Mouse (Mus musculus) G1E (cell line): Measurements from ENCODE around the gene Nup107. TPM values are rescaled to one million over a fixed set of nuclear protein-coding genes. Genes with fewer than 3 reads are reported as not detected.

ENCODE experiments used
- ATAC-seq: 2 replicates; pipeline ENCODE4 v1.8.0; 2016; ENCODE audit warnings: mild to moderate bottlenecking; ENCODE audit not compliant: insufficient number of reproducible peaks, poor library complexity, low FRiP score, severe bottlenecking; ENCODE audit errors: extremely low read depth
- DNase-seq: peaks from one replicate; pipeline ENCODE4 v3.0.0; 2012; ENCODE audit warnings: low spot score
- H3K27me3 ChIP-seq: 2 replicates; pipeline ENCODE4 v1.6.1; 2012; ENCODE audit warnings: mild to moderate bottlenecking, low read length, inconsistent platforms; ENCODE audit not compliant: insufficient read depth
- H3K36me3 ChIP-seq: replicated peaks from 2 replicates; pipeline ENCODE3; 2012; ENCODE audit warnings: mild to moderate bottlenecking, inconsistent platforms
- H3K4me1 ChIP-seq: 2 replicates; pipeline ENCODE4 v1.6.1; 2012; ENCODE audit warnings: low read depth, low read length, inconsistent platforms, mixed read lengths; ENCODE audit not compliant: insufficient read depth
- H3K4me3 ChIP-seq: 2 replicates; pipeline ENCODE4 v1.5.1; 2012; ENCODE audit warnings: low read depth, mild to moderate bottlenecking, inconsistent platforms, low read length, moderate library complexity, mixed read lengths
- H3K9me3 ChIP-seq: replicated peaks from 2 replicates; pipeline ENCODE4 v1.6.1; 2012; ENCODE audit warnings: inconsistent platforms
- CTCF ChIP-seq: IDR thresholded peaks from 2 replicates; pipeline ENCODE4 v1.5.1; 2012; ENCODE audit warnings: low read depth, low read length, inconsistent platforms, mixed read lengths
- GATA1 ChIP-seq: IDR thresholded peaks from 2 replicates; pipeline ENCODE4 v1.6.1; 2012; ENCODE audit warnings: borderline replicate concordance, low read length, inconsistent platforms, mixed read lengths
- GATA2 ChIP-seq: IDR thresholded peaks from 2 replicates; pipeline ENCODE4 v1.6.1; 2012; ENCODE audit warnings: low read depth, low read length, inconsistent platforms, borderline replicate concordance
- POLR2AphosphoS5 ChIP-seq: IDR thresholded peaks from 2 replicates; pipeline ENCODE4 v1.6.1; 2012; ENCODE audit warnings: low read depth, low read length, inconsistent platforms; ENCODE audit not compliant: insufficient replicate concordance
- TAL1 ChIP-seq: conservative IDR thresholded peaks from 2 replicates; pipeline ENCODE4 v1.6.1; 2012; ENCODE audit warnings: low read depth, low read length, inconsistent platforms, mixed read lengths
- polyA plus RNA-seq: library from polyadenylated mRNA; stranded (reverse); fragments of >175 nt; gene quantifications from 2 replicates; pipeline ENCODE4 v1.2.3, GENCODE M21; 2012
- total RNA-seq, 2 experiments: library from RNA; stranded (forward) in 1 of 2; stranded (reverse) in 1 of 2; fragments of 200-1000 nt in 1 of 2; fragments of >200 nt in 1 of 2; fragmentation: Nextera tagmentation in 1 of 2; gene quantifications; 2 replicates each; pipeline ENCODE4 v1.2.3; 2014 to 2017

Gene Nup107
- total and polyA plus RNA-seq, 3 experiments = 59.9 to 144 (median 130) TPM

DNA sequence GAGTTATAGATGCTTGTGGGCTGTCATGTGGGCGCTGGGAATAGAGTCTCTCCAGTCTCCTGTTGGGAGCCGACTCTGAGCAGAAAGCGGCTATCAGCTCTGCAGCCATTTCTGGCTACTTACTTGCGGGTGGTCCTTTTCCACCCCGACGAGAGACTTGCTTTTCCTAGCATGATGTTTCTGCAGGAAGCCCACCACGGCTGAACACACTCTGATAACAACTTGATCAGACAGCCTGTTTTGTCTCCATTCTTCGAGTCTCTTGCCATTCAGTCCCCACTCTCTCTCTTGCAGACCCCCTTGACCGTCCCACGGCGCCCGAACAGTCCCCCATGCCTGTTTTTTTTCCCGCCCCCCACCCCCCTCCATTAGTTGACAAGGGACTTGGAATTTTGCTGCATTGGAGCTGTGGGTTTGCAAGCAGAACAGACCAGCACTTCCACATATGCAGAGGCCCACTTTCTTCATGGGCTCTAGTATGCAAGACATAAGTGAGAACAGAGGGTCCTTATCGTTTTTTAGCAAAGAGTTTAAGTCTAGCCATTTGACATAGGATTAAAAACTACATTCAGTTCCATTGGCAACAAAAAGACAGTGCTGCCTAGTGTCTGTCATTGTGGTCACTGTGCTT lies 59.4 kb downstream of the Nup107 start:
- peaks cover 20% of the 10 kb centered on the region for H3K36me3 ChIP-seq
- peak overlapping the region; percentile 36; the same call in 1 of the 2 replicates for H3K4me3 ChIP-seq
- no peak for DNase-seq
- H3K27me3 ChIP-seq = peaks cover 12% of the 10 kb centered on the region
- peaks cover 63% of the 10 kb centered on the region for H3K4me1 ChIP-seq
- no peak for ATAC-seq
- TF ChIP-seq CTCF = no peak
- no peak for TF ChIP-seq GATA2
- TF ChIP-seq TAL1 = no peak
- TF ChIP-seq GATA1 = no peak
- no peak for TF ChIP-seq POLR2AphosphoS5
- H3K9me3 ChIP-seq = no peaks in the 10 kb centered on the region

DNA sequence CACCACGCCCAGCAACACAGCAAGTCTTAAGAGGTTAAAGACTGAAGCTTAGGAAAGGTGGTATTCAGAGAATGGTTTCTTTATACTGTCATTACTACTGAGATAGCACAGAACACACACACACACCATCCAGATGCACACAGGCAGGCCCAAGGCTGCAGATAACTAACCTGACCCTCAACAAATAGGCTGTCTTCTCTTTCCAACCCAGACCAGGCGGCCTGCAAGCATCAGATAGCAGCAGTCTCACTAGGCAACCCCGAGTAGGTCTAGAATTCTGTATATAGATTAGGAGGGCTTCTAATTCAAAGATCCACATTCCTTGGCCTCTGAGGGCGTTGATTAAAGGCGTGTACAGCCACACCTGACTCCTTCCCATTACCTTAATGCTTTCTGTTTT lies 60.3 kb downstream of the Nup107 start:
- peak; percentile 82 for ATAC-seq
- peaks cover 56% of the 10 kb centered on the region for H3K4me1 ChIP-seq
- H3K36me3 ChIP-seq = peaks cover 15% of the 10 kb centered on the region
- peak; percentile 54 for DNase-seq
- TF ChIP-seq GATA2 = 0 out of 2 replicates have a peak, but pooled peaks have one; percentile 37
- TF ChIP-seq CTCF = no peak
- TF ChIP-seq TAL1 = peak; percentile 89
- H3K4me3 ChIP-seq = no peak overlapping the region; the same call in 1 of the 2 replicates
- H3K27me3 ChIP-seq = peaks cover 12% of the 10 kb centered on the region
- H3K9me3 ChIP-seq = no peaks in the 10 kb centered on the region

DNA sequence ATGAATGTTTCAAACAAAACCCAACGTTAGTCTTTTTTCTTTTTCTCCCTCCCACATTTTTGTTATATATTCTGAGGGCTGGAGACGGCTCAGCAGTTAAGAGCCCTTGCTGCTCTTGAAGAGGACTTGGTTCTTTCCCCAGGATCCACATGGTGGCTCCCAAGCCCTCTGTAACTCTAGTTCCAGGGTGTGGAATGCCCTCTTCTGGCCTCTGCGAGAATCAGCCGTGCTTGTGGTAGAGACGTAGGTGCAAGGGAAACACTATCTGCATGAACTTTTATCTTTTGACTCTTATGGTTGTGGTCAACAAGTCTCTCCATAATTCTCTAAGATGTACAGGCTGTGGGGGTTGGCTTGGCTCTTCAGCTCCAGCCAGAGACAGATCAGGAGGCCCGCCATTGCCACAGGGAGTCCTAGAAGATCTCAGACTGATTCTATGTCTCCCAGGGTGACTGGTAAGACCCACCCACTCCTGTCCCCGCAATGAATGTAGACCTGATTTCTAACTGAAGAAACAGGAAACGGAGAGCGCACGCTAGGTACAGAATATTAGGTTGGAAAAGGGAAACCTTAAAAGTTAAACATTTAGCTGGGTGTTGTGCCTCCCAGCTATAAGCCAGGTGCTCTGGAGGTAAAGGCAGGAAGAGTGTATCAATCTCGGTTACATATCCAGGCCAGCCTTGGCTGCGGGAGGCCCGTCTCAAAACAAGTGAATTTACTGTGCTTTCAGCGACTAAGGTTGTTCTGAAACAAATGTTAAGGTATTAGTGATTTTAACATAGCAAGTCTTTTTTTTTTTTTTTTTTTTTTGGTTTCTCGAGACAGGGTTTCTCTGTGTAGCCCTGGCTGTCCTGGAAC lies 61.0 kb downstream of the Nup107 start:
- Histone ChIP-seq H3K9me3 (no peaks in the 10 kb centered on the region), H3K27me3 (peaks cover 12% of the 10 kb centered on the region), H3K4me3 (no peak overlapping the region; the same call in 1 of the 2 replicates), H3K4me1 (peaks cover 49% of the 10 kb centered on the region), H3K36me3 (peaks cover 7% of the 10 kb centered on the region)
- ATAC-seq (peak; percentile 75), DNase-seq (peak; percentile 74)
- peak; percentile 55 for TF ChIP-seq TAL1
- TF ChIP-seq CTCF = peak; percentile 30
- no peak for TF ChIP-seq GATA1
- no peak for TF ChIP-seq GATA2
- TF ChIP-seq POLR2AphosphoS5 = no peak

DNA sequence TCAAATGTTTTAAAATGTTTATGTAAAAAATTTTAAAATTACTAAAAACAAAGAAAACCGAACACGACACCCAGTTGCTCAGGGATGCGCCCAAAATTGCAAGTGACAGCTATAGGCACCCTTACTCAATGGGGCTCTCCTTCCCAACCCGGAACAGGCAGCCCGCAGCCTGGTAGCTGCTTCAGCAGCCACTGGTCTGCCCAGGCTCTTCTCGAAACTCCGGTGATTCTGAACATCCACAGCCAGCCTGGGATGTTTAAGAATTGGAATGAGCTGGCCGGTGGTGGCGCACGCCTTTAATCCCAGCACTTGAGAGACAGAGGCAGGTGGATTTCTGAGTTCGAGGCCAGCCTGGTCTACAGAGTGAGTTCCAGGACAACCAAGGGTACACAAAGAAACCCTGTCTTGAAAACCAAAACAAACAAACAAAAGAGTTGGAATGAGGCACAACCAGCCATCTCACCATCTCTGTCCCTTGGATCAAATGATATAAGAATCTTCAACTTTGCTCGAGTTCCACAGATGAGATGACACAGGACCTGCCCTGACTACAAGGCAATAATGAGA lies 61.8 kb downstream of the Nup107 start:
- DNase-seq (no peak), ATAC-seq (no peak)
- H3K9me3 ChIP-seq = no peaks in the 10 kb centered on the region
- TF ChIP-seq TAL1 = no peak
- TF ChIP-seq POLR2AphosphoS5 = no peak
- no peak for TF ChIP-seq GATA1
- TF ChIP-seq GATA2 = no peak
- no peak for TF ChIP-seq CTCF
- H3K4me3 ChIP-seq = no peak overlapping the region
- peaks cover 12% of the 10 kb centered on the region for H3K27me3 ChIP-seq
- peaks cover 47% of the 10 kb centered on the region for H3K4me1 ChIP-seq
- H3K36me3 ChIP-seq = peaks cover 2% of the 10 kb centered on the region

DNA sequence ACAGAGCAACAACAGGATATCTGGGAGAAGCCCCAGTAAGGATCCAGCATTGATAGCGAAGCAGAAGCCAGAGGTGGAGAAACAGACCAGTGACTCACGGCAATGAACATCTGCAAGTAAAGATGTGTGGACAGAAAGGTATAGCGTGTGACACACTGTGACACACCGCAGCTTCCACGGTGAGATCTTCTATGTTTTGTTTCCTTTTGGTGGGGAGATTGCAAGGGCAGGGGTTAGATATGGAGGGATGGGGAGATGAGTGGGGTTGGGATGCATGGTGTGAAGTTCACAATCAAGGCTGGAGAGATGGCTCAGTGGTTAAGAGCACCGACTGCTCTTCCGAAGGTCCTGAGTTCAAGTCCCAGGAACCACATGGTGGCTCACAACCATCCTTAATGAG lies 62.4 kb downstream of the Nup107 start:
- TF ChIP-seq CTCF (no peak), POLR2AphosphoS5 (no peak), GATA1 (no peak), TAL1 (no peak), GATA2 (no peak)
- H3K9me3 ChIP-seq = no peaks in the 10 kb centered on the region
- H3K4me1 ChIP-seq = peaks cover 45% of the 10 kb centered on the region
- no peak overlapping the region for H3K4me3 ChIP-seq
- no peaks in the 10 kb centered on the region for H3K36me3 ChIP-seq
- H3K27me3 ChIP-seq = peaks cover 12% of the 10 kb centered on the region
- ATAC-seq (no peak), DNase-seq (no peak)

DNA sequence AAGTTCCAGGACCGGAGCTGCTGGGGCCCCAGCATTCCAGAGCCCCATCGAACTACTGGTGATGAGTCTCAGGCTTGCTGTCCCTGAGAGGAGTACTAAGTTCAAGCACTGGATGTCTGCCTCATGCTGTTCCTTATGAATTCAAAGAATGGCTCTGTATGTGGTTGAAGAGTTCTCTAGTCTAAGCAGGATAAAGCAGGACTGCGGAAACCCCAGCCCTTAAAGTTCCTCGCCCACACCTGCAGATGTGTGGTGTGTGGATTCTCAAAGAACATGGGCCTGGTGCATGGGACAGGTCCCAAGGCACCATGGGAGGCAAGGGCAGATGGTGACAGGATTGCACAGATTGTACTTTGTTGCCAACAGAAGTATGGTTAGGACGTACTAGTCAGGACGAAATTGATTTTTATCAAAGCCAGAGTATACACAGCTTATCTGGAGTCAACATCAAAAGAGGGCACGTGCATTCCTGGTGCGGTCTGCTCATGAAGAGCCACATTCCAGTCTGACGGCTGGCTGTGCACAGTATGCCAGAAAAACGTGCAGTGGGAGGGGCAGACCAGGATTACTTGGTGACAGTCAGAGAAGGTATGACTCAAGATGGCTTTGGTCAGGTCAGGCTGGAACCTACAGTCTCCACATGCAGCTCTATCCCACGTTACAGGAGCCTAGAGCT lies 63.2 kb downstream of the Nup107 start:
- no peaks in the 10 kb centered on the region for H3K36me3 ChIP-seq
- no peaks in the 10 kb centered on the region for H3K9me3 ChIP-seq
- no peak for TF ChIP-seq GATA2
- no peak for TF ChIP-seq GATA1
- no peak for TF ChIP-seq CTCF
- no peak for TF ChIP-seq POLR2AphosphoS5
- no peak for TF ChIP-seq TAL1
- peaks cover 12% of the 10 kb centered on the region for H3K27me3 ChIP-seq
- no peak for DNase-seq
- ATAC-seq = no peak
- H3K4me1 ChIP-seq = peaks cover 45% of the 10 kb centered on the region
- H3K4me3 ChIP-seq = no peak overlapping the region
